Mouse (Mus musculus) forebrain, embryonic 15.5 days (tissue): Measurements from ENCODE around the gene Lypd6. TPM values are rescaled to one million over a fixed set of nuclear protein-coding genes. Genes with fewer than 3 reads are reported as not detected.
A peak's percentile ranks its signal among the peaks of the same experiment; 100 is the strongest.

Source experiments
- ATAC-seq: fragments of 200-750 bp; cut with Nextera tagmentation; replicated peaks from 2 replicates; pipeline ENCODE4 v1.8.0; 2017; ENCODE audit warnings: mild to moderate bottlenecking, moderate TSS enrichment, moderate library complexity
- H3K27ac ChIP-seq: fragments of 300-500 bp; sonication (generic); replicated peaks from 2 replicates; pipeline ENCODE4 v1.5.1; 2015; ENCODE audit warnings: mild to moderate bottlenecking, inconsistent platforms
- H3K27me3 ChIP-seq: fragments of 300-500 bp; sonication (generic); 2 replicates; pipeline ENCODE4 v1.6.1; 2015; ENCODE audit warnings: inconsistent platforms
- H3K36me3 ChIP-seq: fragments of 300-500 bp; sonication (generic); 2 replicates; pipeline ENCODE4 v1.6.1; 2015; ENCODE audit warnings: mild to moderate bottlenecking, inconsistent platforms
- H3K4me1 ChIP-seq: fragments of 300-500 bp; sonication (generic); 2 replicates; pipeline ENCODE4 v1.6.1; 2015; ENCODE audit warnings: inconsistent platforms
- H3K4me2 ChIP-seq: fragments of 300-500 bp; sonication (generic); replicated peaks from 2 replicates; pipeline ENCODE4 v1.6.1; 2015; ENCODE audit warnings: mild to moderate bottlenecking, inconsistent platforms
- H3K4me3 ChIP-seq: fragments of 300-500 bp; sonication (generic); 2 replicates; pipeline ENCODE4 v1.5.1; 2015; ENCODE audit warnings: mild to moderate bottlenecking, inconsistent platforms
- H3K9ac ChIP-seq: fragments of 300-500 bp; sonication (generic); replicated peaks from 2 replicates; pipeline ENCODE4 v1.6.1; 2015; ENCODE audit warnings: mild to moderate bottlenecking, inconsistent platforms
- H3K9me3 ChIP-seq: fragments of 300-500 bp; sonication (generic); 2 replicates; pipeline ENCODE4 v1.6.1; 2016; ENCODE audit warnings: inconsistent platforms
- WGBS: fragments of 180-500 bp; shearing (Covaris S2); methylation state at CpG from one replicate; pipeline ENCODE4 v1.1.7; 2015; ENCODE audit warnings: mixed read lengths; 5-methylcytosine and 5-hydroxymethylcytosine counted together
- polyA plus RNA-seq: library from polyadenylated mRNA; unstranded; fragments of >200 nt; fragmentation: Nextera tagmentation; extraction: Ambion mirVana; gene quantifications from 2 replicates; pipeline ENCODE4 v1.2.1, GENCODE M21; 2015

Lypd6 gene
- polyA plus RNA-seq, 1 experiment from 2014 or later: 12.7 TPM

DNA sequence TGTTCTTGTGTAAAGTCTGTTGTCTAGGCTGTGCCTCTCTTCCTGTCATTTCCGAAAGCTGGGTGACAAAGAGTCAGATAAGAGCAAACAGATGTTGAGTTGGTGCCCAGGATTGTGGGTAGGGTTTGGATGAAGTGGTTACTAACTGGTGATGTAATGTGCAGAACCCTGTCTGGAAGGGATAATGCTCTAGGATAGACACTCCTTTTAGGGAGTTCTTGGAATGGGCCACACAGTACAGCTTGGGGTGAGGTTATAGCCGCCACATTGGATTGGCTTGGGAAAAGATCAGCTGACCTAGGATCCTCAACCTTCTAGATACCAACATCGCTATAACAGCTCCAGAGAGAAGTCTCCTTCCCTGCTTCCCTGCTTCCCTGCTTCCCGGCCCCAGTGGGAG, 5.9 kb downstream of the Lypd6 start:
- no peak for ATAC-seq
- no peaks in the 10 kb centered on the region for H3K27me3 ChIP-seq
- H3K4me3 ChIP-seq: no peak overlapping the region
- H3K27ac ChIP-seq: no peak overlapping the region
- WGBS: 88% methylated on average over 4 of the region's 4 CpGs
- H3K9me3 ChIP-seq: no peaks in the 10 kb centered on the region
- no peak overlapping the region for H3K9ac ChIP-seq
- no peaks in the 10 kb centered on the region for H3K36me3 ChIP-seq
- no peak overlapping the region for H3K4me2 ChIP-seq
- peaks cover 18% of the 10 kb centered on the region for H3K4me1 ChIP-seq

DNA sequence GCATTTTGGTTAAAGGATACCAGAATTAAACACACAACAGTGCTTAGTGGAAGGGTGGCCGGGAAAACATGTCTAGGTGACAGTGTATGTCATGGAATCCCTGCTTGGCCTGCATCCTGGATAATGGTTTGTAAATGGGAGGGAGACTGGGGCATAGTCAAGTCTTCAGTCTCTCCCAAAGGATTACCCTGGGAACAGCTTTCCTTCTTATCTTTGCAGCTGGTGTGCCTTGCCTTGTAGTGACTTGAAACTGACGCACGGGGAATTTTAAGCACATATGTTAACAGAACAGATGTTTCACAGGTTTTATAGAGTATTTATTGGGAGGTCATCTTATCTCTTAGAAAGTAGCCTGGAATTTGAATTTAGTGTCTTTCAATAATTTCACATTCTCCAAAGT, 18.5 kb downstream of the Lypd6 start:
- 70% methylated on average over 3 of the region's 3 CpGs for WGBS
- no peaks in the 10 kb centered on the region for H3K9me3 ChIP-seq
- H3K9ac ChIP-seq: no peak overlapping the region
- peaks cover 8% of the 10 kb centered on the region for H3K4me1 ChIP-seq
- no peak for ATAC-seq
- H3K27me3 ChIP-seq: no peaks in the 10 kb centered on the region
- H3K27ac ChIP-seq: no peak overlapping the region
- no peak overlapping the region for H3K4me3 ChIP-seq
- H3K4me2 ChIP-seq: no peak overlapping the region
- H3K36me3 ChIP-seq: no peaks in the 10 kb centered on the region

DNA sequence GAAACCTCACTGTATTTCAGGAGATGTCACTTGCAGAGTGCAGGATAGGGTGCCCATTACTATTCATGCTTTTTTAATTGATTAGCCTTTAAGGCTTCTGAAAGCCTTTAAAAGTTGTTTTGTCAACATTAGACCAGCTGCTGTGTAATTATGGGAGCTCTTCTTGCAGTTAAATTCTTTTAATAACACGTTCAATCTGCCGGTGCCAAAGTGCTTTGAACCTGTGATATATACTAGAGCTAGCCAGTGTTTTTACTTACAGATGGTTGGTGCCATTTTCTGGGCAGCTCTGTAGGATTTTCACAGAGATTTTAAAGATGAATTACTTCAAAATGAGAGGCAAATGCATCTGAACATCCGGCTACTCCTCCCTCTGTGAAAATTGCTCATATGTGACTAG, 21.5 kb downstream of the Lypd6 start:
- Histone ChIP-seq H3K9me3 (no peaks in the 10 kb centered on the region), H3K9ac (no peak overlapping the region), H3K27ac (peak overlapping the region; percentile 19; the same call in 1 of the 2 replicates), H3K4me1 (peaks cover 8% of the 10 kb centered on the region), H3K4me2 (no peak overlapping the region), H3K36me3 (no peaks in the 10 kb centered on the region), H3K4me3 (no peak overlapping the region), H3K27me3 (no peaks in the 10 kb centered on the region)
- 0 out of 2 replicates have a peak, but pooled peaks have one; percentile 48 for ATAC-seq
- 20% methylated on average over 3 of the region's 3 CpGs for WGBS

DNA sequence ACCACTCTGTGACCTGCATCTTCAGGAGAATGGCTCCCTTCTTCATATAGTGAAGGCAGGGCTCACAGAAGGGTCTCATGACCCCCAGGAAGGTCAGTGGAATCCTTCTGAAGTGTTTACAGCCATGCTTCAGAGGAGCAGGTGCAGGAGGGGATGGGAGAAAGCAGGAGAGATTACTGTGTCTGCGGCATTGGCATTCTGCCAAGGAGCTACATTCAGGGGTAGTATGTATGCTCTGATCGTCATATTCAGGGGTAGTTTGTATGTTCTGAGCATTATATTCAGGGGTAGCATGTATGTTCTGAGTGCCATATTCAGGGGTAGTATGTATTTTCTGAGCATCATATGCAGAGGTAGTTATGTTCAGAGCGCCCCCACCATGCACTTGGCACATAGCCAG, 30.1 kb downstream of the Lypd6 start:
- Histone ChIP-seq H3K4me2 (no peak overlapping the region), H3K4me1 (peaks cover 19% of the 10 kb centered on the region), H3K27me3 (no peaks in the 10 kb centered on the region), H3K4me3 (no peak overlapping the region), H3K36me3 (no peaks in the 10 kb centered on the region), H3K9ac (no peak overlapping the region), H3K27ac (no peak overlapping the region), H3K9me3 (no peaks in the 10 kb centered on the region)
- 0 out of 2 replicates have a peak, but pooled peaks have one; percentile 53 for ATAC-seq
- WGBS: 48% methylated on average over 3 of the region's 3 CpGs

DNA sequence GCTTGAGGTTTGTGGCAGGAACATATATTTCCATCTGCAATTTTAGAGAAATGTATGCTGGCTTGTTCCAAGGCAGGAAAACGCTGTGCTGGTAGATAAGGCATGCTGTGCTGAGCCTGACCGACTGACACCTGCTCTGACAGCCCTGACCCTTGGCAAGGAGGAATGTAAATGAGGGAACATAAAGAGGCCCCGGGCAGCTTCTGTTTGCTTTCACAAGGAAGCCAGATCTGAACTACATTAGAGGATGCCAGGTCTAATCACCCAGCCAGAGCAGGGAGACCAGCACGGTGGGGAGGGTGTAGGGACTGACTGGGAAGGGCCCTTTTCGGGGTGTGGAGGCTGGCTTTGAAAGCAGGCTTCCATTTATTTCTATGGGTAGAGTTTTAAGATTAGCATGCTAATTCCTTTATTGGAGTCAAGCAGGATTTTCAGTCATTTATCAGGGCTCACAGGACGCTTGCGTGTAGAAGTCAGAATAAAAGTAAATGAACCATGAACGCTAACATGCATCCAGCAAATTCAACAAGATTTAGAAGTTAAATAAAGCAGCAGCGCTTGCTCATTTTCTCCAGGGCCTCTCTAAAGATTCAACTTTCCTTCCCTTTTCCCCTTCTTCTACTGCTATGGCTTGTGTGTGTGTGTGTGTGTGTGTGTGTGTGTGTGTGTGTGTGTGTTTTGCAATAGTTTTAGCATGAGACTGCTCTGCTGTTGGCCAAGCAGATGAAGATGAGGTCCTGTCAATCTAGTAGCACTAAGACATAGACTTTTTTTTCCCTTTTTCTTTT, 34.3 kb downstream of the Lypd6 start:
- no peaks in the 10 kb centered on the region for H3K27me3 ChIP-seq
- H3K9ac ChIP-seq: no peak overlapping the region
- 16% methylated on average over 9 of the region's 9 CpGs for WGBS
- no peak overlapping the region for H3K4me2 ChIP-seq
- ATAC-seq: peak; percentile 71
- 0 out of 2 replicates have a peak overlapping the region, but pooled peaks have one; percentile 19 for H3K27ac ChIP-seq
- H3K9me3 ChIP-seq: no peaks in the 10 kb centered on the region
- no peak overlapping the region for H3K4me3 ChIP-seq
- peaks cover 19% of the 10 kb centered on the region for H3K4me1 ChIP-seq
- no peaks in the 10 kb centered on the region for H3K36me3 ChIP-seq

DNA sequence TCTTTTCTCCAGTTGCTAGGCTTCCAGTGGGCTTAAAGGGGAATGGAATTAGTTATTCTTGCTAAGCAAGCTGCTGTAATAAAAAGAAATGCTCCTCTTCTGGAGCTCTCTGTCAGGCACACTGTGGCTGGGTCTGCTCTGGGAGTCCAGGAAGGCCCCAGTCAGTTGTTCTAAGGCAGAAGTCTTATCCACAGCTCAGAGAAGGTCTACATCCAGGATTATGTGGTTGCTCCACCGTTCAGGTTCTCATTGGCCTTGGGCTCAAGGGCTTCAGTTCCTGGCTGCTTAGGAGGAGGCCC, 34.9 kb downstream of the Lypd6 start:
- Histone ChIP-seq H3K4me3 (no peak overlapping the region), H3K9me3 (no peaks in the 10 kb centered on the region), H3K27me3 (no peaks in the 10 kb centered on the region), H3K4me1 (peaks cover 18% of the 10 kb centered on the region), H3K4me2 (no peak overlapping the region), H3K9ac (no peak overlapping the region), H3K36me3 (no peaks in the 10 kb centered on the region), H3K27ac (no peak overlapping the region)
- WGBS: 81% methylated on average over 1 of the region's 1 CpGs
- ATAC-seq: no peak

DNA sequence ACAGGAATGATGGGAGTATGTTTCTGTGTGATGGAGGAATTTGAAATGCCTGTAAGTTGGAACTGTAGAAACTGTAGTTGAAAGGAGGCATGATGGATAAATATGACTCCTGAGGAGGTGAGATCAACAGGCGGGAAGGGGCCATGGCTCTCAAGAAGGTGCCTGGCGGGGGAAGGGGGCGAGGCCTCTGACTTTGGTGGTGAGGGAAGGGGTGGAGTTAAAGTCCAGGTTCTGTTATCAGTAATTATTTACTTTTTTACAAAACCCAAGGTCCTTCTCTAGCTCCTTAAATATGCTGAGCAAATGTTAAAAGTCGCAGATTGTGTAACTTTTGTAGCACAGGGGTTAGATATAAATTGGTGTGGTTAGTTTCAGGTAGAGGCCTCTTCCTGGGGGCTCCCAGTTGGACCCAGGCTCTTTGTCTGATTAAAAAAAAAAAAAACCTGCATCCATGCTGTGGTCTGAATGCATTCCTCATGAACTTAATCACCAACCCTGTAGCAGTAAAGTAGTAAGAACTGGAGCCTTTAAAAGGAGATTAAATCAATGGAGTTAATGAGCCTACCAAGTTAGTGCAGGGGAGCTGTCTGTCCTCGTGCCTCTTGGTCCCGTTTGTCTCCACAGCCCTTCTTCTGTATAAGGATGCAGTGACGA, 37.7 kb downstream of the Lypd6 start:
- Histone ChIP-seq H3K36me3 (no peaks in the 10 kb centered on the region), H3K4me2 (no peak overlapping the region), H3K27me3 (no peaks in the 10 kb centered on the region), H3K9ac (no peak overlapping the region), H3K4me3 (no peak overlapping the region), H3K9me3 (no peaks in the 10 kb centered on the region), H3K27ac (no peak overlapping the region), H3K4me1 (peaks cover 12% of the 10 kb centered on the region)
- 39% methylated on average over 7 of the region's 7 CpGs for WGBS
- no peak for ATAC-seq

DNA sequence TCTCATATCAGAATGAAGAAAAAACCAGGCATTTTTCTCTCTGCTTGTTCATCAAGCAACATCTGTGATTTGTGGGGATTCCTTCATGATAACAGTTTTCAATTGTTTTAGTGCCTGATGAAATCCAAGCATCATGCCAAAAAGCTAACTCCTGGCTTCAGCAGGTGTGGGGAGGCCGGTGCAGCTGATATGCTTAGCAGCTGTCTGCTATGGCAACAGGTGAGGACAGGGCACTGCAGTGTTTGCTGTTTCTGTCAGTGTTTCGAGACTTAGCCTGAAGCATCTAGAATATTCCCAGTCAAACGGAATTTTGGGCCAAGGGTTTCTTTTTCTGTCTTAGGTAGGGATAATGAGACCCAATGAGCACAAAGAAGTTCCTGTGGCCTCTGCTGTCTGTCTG, 39.4 kb downstream of the Lypd6 start:
- ATAC-seq: no peak
- H3K4me1 ChIP-seq: peaks cover 16% of the 10 kb centered on the region
- 79% methylated on average over 3 of the region's 3 CpGs for WGBS
- H3K27ac ChIP-seq: no peak overlapping the region
- H3K9ac ChIP-seq: no peak overlapping the region
- no peaks in the 10 kb centered on the region for H3K27me3 ChIP-seq
- no peak overlapping the region for H3K4me3 ChIP-seq
- no peak overlapping the region for H3K4me2 ChIP-seq
- H3K36me3 ChIP-seq: no peaks in the 10 kb centered on the region
- no peaks in the 10 kb centered on the region for H3K9me3 ChIP-seq

DNA sequence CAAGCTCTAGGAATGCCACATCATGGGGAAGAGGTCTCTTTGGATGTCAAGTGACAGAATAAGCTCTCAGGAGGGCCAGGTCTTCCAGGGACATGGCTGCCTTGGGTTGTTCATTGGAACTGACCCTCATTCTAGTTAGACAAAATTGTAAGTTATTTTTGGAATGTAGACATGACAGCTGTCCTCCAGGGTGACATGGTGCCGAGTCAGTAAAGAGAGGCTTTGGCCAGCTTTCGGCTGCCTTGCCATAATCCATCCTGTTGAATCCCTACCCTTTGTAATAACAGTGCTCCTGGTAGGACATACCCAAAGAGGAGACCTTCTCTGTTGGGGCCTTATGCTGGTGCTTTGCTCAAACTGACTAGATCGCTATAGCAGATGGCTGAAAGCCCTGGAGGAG, 39.8 kb downstream of the Lypd6 start:
- Histone ChIP-seq H3K9ac (no peak overlapping the region), H3K4me1 (peaks cover 12% of the 10 kb centered on the region), H3K27me3 (no peaks in the 10 kb centered on the region), H3K4me3 (no peak overlapping the region), H3K36me3 (no peaks in the 10 kb centered on the region), H3K9me3 (no peaks in the 10 kb centered on the region), H3K4me2 (no peak overlapping the region), H3K27ac (no peak overlapping the region)
- no peak for ATAC-seq
- 90% methylated on average over 3 of the region's 3 CpGs for WGBS

DNA sequence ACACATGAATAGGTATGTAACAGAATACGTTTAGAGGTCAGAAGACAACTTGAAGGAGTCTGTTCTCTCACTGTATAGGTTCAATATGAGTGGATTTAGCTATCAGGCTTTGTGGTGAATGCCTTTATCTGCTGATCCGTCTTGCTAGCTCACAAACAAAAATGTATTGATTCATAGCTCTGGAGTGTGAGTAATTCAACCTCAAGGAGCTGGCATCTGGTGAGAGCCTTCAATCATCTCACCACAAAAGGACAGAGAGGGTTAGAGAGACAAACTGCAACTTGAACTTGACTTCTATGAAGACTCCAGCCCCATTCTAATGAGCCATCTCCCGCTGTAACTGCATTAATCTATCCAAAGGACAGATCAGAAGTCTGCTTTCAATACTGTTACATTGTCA, 40.6 kb downstream of the Lypd6 start:
- Histone ChIP-seq H3K9ac (no peak overlapping the region), H3K4me1 (peaks cover 8% of the 10 kb centered on the region; the same call in 1 of the 2 replicates), H3K9me3 (no peaks in the 10 kb centered on the region), H3K4me3 (no peak overlapping the region), H3K36me3 (no peaks in the 10 kb centered on the region), H3K4me2 (no peak overlapping the region), H3K27me3 (no peaks in the 10 kb centered on the region), H3K27ac (no peak overlapping the region)
- WGBS: 54% methylated on average over 3 of the region's 3 CpGs
- no peak for ATAC-seq

DNA sequence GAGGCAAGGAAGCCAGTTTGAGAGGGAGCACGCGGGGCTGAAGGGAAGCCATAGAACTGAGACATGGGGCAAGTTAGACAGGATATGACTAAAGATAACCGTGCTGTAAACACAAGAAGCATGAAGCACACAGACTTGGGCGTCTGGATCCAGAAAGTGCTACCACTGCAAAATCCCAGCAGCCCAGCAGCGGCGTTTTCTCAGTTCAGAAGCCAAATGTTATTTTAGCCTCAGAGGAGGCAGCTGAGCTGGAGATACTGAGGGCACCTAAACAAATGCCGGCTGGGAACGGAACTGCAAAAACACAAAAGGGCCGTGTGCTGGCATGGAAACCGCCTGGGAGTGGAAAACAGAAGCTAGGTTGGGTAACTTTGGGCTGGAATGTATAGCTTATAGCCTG, 43.9 kb downstream of the Lypd6 start:
- Histone ChIP-seq H3K9ac (no peak overlapping the region), H3K36me3 (no peaks in the 10 kb centered on the region), H3K9me3 (no peaks in the 10 kb centered on the region), H3K4me2 (no peak overlapping the region), H3K27me3 (no peaks in the 10 kb centered on the region), H3K4me3 (no peak overlapping the region), H3K4me1 (peaks cover 8% of the 10 kb centered on the region; the same call in 1 of the 2 replicates), H3K27ac (no peak overlapping the region)
- 48% methylated on average over 10 of the region's 10 CpGs for WGBS
- no peak for ATAC-seq

DNA sequence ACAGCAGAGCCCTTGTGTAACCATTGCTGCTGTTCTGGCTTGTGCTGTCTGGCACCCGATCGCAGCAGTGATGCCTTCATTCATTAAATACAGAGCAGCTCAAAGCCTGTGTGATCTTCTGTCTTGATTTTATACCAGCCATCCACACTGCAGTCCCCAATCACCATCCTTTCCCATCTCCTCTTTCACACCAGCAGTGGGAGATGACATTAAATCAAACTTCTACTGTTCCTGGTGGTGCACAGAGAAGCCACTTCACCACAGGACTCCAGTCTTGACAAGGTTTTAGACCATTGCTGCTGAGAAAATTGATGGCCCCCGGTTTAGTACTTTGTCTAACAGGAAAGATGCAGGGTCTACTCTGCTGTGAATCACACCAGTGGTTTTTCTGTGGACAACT, 44.9 kb downstream of the Lypd6 start:
- no peaks in the 10 kb centered on the region for H3K9me3 ChIP-seq
- H3K4me2 ChIP-seq: no peak overlapping the region
- no peak overlapping the region for H3K4me3 ChIP-seq
- H3K27me3 ChIP-seq: no peaks in the 10 kb centered on the region
- H3K27ac ChIP-seq: no peak overlapping the region
- no peak; the same call in 1 of the 2 replicates for ATAC-seq
- H3K36me3 ChIP-seq: no peaks in the 10 kb centered on the region
- 71% methylated on average over 3 of the region's 3 CpGs for WGBS
- H3K4me1 ChIP-seq: peaks cover 8% of the 10 kb centered on the region; the same call in 1 of the 2 replicates
- H3K9ac ChIP-seq: no peak overlapping the region
